Mouse (Mus musculus): Measurements from ENCODE around the gene Ogfr. TPM values are rescaled to one million over a fixed set of nuclear protein-coding genes. Genes with fewer than 3 reads are reported as not detected.
A peak's percentile ranks its signal among the peaks of the same experiment; 100 is the strongest.

Gene Ogfr
- polyA plus RNA-seq, 1 experiment: 81.8 TPM

GRCm38 (mm10) chr2:180581002-180581401 is 8.0 kb upstream of the Ogfr start, which contains the start of gene Mrgbp:
Mrgbp (plus strand) TSS chr2:180581304.
- no peaks in the 10 kb centered on the region for H3K36me3 ChIP-seq (ENCODE audit: control insufficient read depth, insufficient read depth)
- H3K4me3 ChIP-seq: peak within 1 kb of the TSS; percentile 47
- H3K4me2 ChIP-seq (ENCODE audit: low read depth): peak within 1 kb of the TSS; percentile 92

GRCm38 (mm10) chr2:180582481-180583153 is 6.4 kb upstream of the Ogfr start:
- Histone ChIP-seq H3ac (ENCODE audit: control insufficient read depth, insufficient read length) (peak overlapping the region; percentile 87), H3K27me3 (ENCODE audit: control insufficient read depth, insufficient read depth, insufficient read length) (no peaks in the 10 kb centered on the region), H3K36me3 (ENCODE audit: control insufficient read depth, insufficient read depth) (no peaks in the 10 kb centered on the region), H3K4me2 (ENCODE audit: low read depth) (peak overlapping the region; percentile 98), H3K79me2 (ENCODE audit: control insufficient read depth, insufficient read depth) (peaks cover 9% of the 10 kb centered on the region), H3K4me3 (peak overlapping the region; percentile 47)
- TF ChIP-seq SRF (IDR thresholded peaks at IDR 0.05; ENCODE audit: control insufficient read depth, insufficient read length, low read depth) (peak; percentile 21), MYOD1 (IDR thresholded peaks at IDR 0.05; ENCODE audit: control insufficient read depth in 1 of 3, insufficient read length in 2 of 3, low read depth in 2 of 3) (peak in 1 of 3 experiments; percentile 21), E2F4 (IDR thresholded peaks at IDR 0.05; ENCODE audit: insufficient read depth) (no peak), CEBPB (IDR thresholded peaks at IDR 0.05; ENCODE audit: insufficient read depth, poor library complexity, severe bottlenecking) (no peak), POLR2A (IDR thresholded peaks at IDR 0.05; ENCODE audit: insufficient read length, low read depth) (peak; percentile 80), USF1 (IDR thresholded peaks at IDR 0.05; ENCODE audit: low read depth) (no peak), REST (IDR thresholded peaks at IDR 0.05; ENCODE audit: insufficient read depth, insufficient read length) (no peak), TCF12 (IDR thresholded peaks at IDR 0.05; ENCODE audit: insufficient read depth, poor library complexity, severe bottlenecking) (no peak), MYOG (IDR thresholded peaks at IDR 0.05; ENCODE audit: control insufficient read depth in 1 of 3, insufficient read depth in 1 of 3, insufficient read length in 2 of 3, low read depth in 2 of 3) (no peak), TCF3 (IDR thresholded peaks at IDR 0.05; ENCODE audit: insufficient read length, low read depth) (no peak), POLR2AphosphoS2 (IDR thresholded peaks at IDR 0.05; ENCODE audit: insufficient read length, low read depth) (peak; percentile 80), MAX (IDR thresholded peaks at IDR 0.05; ENCODE audit: low read depth) (no peak)

More at GRCm38 (mm10) chr2:180581002-180581401, 8.0 kb upstream of the Ogfr start, which contains the start of gene Mrgbp:
- no peak within 1 kb of the TSS for H3ac ChIP-seq (ENCODE audit: control insufficient read depth, insufficient read length)
- TF ChIP-seq POLR2AphosphoS2 (IDR thresholded peaks at IDR 0.05; ENCODE audit: insufficient read length, low read depth) (peak; percentile 32), MAX (IDR thresholded peaks at IDR 0.05; ENCODE audit: low read depth) (peak; percentile 53), POLR2A (IDR thresholded peaks at IDR 0.05; ENCODE audit: insufficient read length, low read depth) (peak; percentile 70), SRF (IDR thresholded peaks at IDR 0.05; ENCODE audit: control insufficient read depth, insufficient read length, low read depth) (no peak), MYOG (IDR thresholded peaks at IDR 0.05; ENCODE audit: control insufficient read depth in 1 of 3, insufficient read depth in 1 of 3, insufficient read length in 2 of 3, low read depth in 2 of 3) (no peak), TCF3 (IDR thresholded peaks at IDR 0.05; ENCODE audit: insufficient read length, low read depth) (no peak), USF1 (IDR thresholded peaks at IDR 0.05; ENCODE audit: low read depth) (no peak), CEBPB (IDR thresholded peaks at IDR 0.05; ENCODE audit: insufficient read depth, poor library complexity, severe bottlenecking) (no peak)
- peaks cover 9% of the 10 kb centered on the region for H3K79me2 ChIP-seq (ENCODE audit: control insufficient read depth, insufficient read depth)
- peaks cover under 1% of the 10 kb centered on the region for H3K27me3 ChIP-seq (ENCODE audit: control insufficient read depth, insufficient read depth, insufficient read length)

GRCm38 (mm10) chr2:180583154-180583507 is 5.9 kb upstream of the Ogfr start:
- H3K79me2 ChIP-seq (ENCODE audit: control insufficient read depth, insufficient read depth): peaks cover 9% of the 10 kb centered on the region
- H3K4me2 ChIP-seq (ENCODE audit: low read depth): peak overlapping the region; percentile 98
- H3K36me3 ChIP-seq (ENCODE audit: control insufficient read depth, insufficient read depth): no peaks in the 10 kb centered on the region
- peak overlapping the region; percentile 47 for H3K4me3 ChIP-seq
- TF ChIP-seq POLR2A (IDR thresholded peaks at IDR 0.05; ENCODE audit: insufficient read length, low read depth): no peak
- no peak for TF ChIP-seq POLR2AphosphoS2 (IDR thresholded peaks at IDR 0.05; ENCODE audit: insufficient read length, low read depth)
- no peak for TF ChIP-seq E2F4 (IDR thresholded peaks at IDR 0.05; ENCODE audit: insufficient read depth)
- no peak for TF ChIP-seq SRF (IDR thresholded peaks at IDR 0.05; ENCODE audit: control insufficient read depth, insufficient read length, low read depth)
- TF ChIP-seq CEBPB (IDR thresholded peaks at IDR 0.05; ENCODE audit: insufficient read depth, poor library complexity, severe bottlenecking): no peak
- TF ChIP-seq MYOD1 (IDR thresholded peaks at IDR 0.05; ENCODE audit: control insufficient read depth in 1 of 3, insufficient read length in 2 of 3, low read depth in 2 of 3): no peak
- no peak for TF ChIP-seq TCF12 (IDR thresholded peaks at IDR 0.05; ENCODE audit: insufficient read depth, poor library complexity, severe bottlenecking)
- TF ChIP-seq USF1 (IDR thresholded peaks at IDR 0.05; ENCODE audit: low read depth): no peak
- TF ChIP-seq TCF3 (IDR thresholded peaks at IDR 0.05; ENCODE audit: insufficient read length, low read depth): no peak
- no peak for TF ChIP-seq MAX (IDR thresholded peaks at IDR 0.05; ENCODE audit: low read depth)
- peak overlapping the region; percentile 87 for H3ac ChIP-seq (ENCODE audit: control insufficient read depth, insufficient read length)
- no peaks in the 10 kb centered on the region for H3K27me3 ChIP-seq (ENCODE audit: control insufficient read depth, insufficient read depth, insufficient read length)

GRCm38 (mm10) chr2:180588736-180589122 is 316 bp upstream of the Ogfr start:
- H3K79me2 ChIP-seq (ENCODE audit: control insufficient read depth, insufficient read depth): peaks cover 5% of the 10 kb centered on the region
- H3K4me2 ChIP-seq (ENCODE audit: low read depth): peak overlapping the region; percentile 56
- H3K36me3 ChIP-seq (ENCODE audit: control insufficient read depth, insufficient read depth): peaks cover 17% of the 10 kb centered on the region
- H3K4me3 ChIP-seq: peak overlapping the region; percentile 90
- peak overlapping the region; percentile 96 for H3ac ChIP-seq (ENCODE audit: control insufficient read depth, insufficient read length)
- H3K27me3 ChIP-seq (ENCODE audit: control insufficient read depth, insufficient read depth, insufficient read length): no peaks in the 10 kb centered on the region
- TF ChIP-seq POLR2A (IDR thresholded peaks at IDR 0.05; ENCODE audit: insufficient read length, low read depth) (no peak), CEBPB (IDR thresholded peaks at IDR 0.05; ENCODE audit: insufficient read depth, poor library complexity, severe bottlenecking) (no peak), REST (IDR thresholded peaks at IDR 0.05; ENCODE audit: insufficient read depth, insufficient read length) (no peak), POLR2AphosphoS2 (IDR thresholded peaks at IDR 0.05; ENCODE audit: insufficient read length, low read depth) (no peak), TCF3 (IDR thresholded peaks at IDR 0.05; ENCODE audit: insufficient read length, low read depth) (no peak), SRF (IDR thresholded peaks at IDR 0.05; ENCODE audit: control insufficient read depth, insufficient read length, low read depth) (no peak), MYOG (IDR thresholded peaks at IDR 0.05; ENCODE audit: control insufficient read depth in 1 of 3, insufficient read depth in 1 of 3, insufficient read length in 2 of 3, low read depth in 2 of 3) (no peak), MAX (IDR thresholded peaks at IDR 0.05; ENCODE audit: low read depth) (no peak), E2F4 (IDR thresholded peaks at IDR 0.05; ENCODE audit: insufficient read depth) (no peak), USF1 (IDR thresholded peaks at IDR 0.05; ENCODE audit: low read depth) (no peak), TCF12 (IDR thresholded peaks at IDR 0.05; ENCODE audit: insufficient read depth, poor library complexity, severe bottlenecking) (no peak), MYOD1 (IDR thresholded peaks at IDR 0.05; ENCODE audit: control insufficient read depth in 1 of 3, insufficient read length in 2 of 3, low read depth in 2 of 3) (no peak)

Measured in myocyte (in vitro differentiated cells).